ENCODE assay signal across 8 mouse cellular contexts in the genomic region with DNA sequence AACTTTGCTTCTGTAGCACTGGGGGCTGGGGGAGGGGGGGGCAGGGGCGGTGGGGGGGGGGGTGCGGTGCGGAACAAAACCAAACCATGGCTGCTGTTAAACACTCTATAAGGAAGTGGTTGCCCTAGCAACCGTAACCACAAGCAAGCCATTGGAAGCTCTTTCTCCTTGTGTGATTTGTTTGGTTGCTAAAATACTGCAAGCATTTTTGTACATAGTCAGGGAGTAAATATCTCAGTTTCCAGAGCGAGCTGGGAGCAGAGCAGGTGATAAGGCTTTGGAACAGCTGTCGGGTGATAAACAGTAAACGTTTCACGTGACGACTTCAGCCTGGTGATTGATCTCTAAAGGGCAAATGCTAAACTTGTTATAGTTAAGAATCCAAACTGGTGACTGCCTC.
A peak's percentile ranks its signal among the peaks of the same experiment; 100 is the strongest.
DNase-seq lines count a peak whose midpoint lies in the region; ATAC-seq and TF ChIP-seq lines count a peak whose summit lies in the region.

No protein-coding gene starts in this region.

- peak; percentile 71 for DNase-seq in 416B (ENCODE audit: low read depth)
- DNase-seq in R1 (ENCODE audit: low read depth, low spot score), result peak; percentile 57
- peak; percentile 53 for DNase-seq in liver, adult 2 months (ENCODE audit: extremely low read depth, low read depth, low spot score)
- DNase-seq in layer of hippocampus, postnatal 10 days (ENCODE audit: low spot score in 2 of 2), result no peak
- DNase-seq in cerebellum, postnatal 10 days, result no peak
- DNase-seq in layer of hippocampus, postnatal 36 days, result no peak

- 0 out of 2 replicates have a peak, but pooled peaks cover 4% of the 10 kb centered on the region for H3K4me1 ChIP-seq in heart, embryonic 11.5 days (ENCODE audit: control insufficient read depth, insufficient read depth, low read length)
- H3K4me1 ChIP-seq in liver, adult 2 months (ENCODE audit: control insufficient read depth, insufficient read depth, low read length), result peaks cover 2% of the 10 kb centered on the region; the same call in 1 of the 2 replicates
- peaks cover 5% of the 10 kb centered on the region for H3K4me1 ChIP-seq in neural tube, embryonic 13.5 days (replicated peaks)

- H3K4me3 ChIP-seq in heart, embryonic 11.5 days (ENCODE audit: low read depth, low read length), result no peak overlapping the region
- H3K4me3 ChIP-seq in liver, adult 2 months (ENCODE audit: insufficient read depth, low read depth, low read length), result peak overlapping the region; percentile 20; the same call in 1 of the 2 replicates
- no peak overlapping the region for H3K4me3 ChIP-seq in neural tube, embryonic 13.5 days

- no peak for TF ChIP-seq POLR2A in liver, adult 2 months (IDR thresholded peaks at IDR 0.05; ENCODE audit: extremely low read depth, insufficient read depth, low read length)

- 23% methylated on average over 9 of the region's 9 CpGs for WGBS in heart, embryonic 11.5 days (ENCODE audit: insufficient replicate concordance)
- 8% methylated on average over 9 of the region's 9 CpGs for whole genome bisulfite sequencing in liver, adult 2 months
- WGBS in neural tube, embryonic 13.5 days, result 16% methylated on average over 9 of the region's 9 CpGs

- no peak overlapping the region for H3K9ac ChIP-seq in heart, embryonic 11.5 days (ENCODE audit: low read depth, low read length)
- H3K9ac ChIP-seq in liver, adult 2 months (ENCODE audit: low read depth, low read length), result no peak overlapping the region
- H3K9ac ChIP-seq in neural tube, embryonic 13.5 days, result no peak overlapping the region

- no peaks in the 10 kb centered on the region for H3K27me3 ChIP-seq in heart, embryonic 11.5 days (ENCODE audit: control insufficient read depth, insufficient read depth, low read length)
- no peaks in the 10 kb centered on the region for H3K27me3 ChIP-seq in liver, adult 2 months (ENCODE audit: control insufficient read depth, insufficient read depth, low read length)
- H3K27me3 ChIP-seq in neural tube, embryonic 13.5 days, result no peaks in the 10 kb centered on the region

- H3K36me3 ChIP-seq in heart, embryonic 11.5 days (ENCODE audit: control insufficient read depth, insufficient read depth, low read length), result no peaks in the 10 kb centered on the region
- no peaks in the 10 kb centered on the region for H3K36me3 ChIP-seq in liver, adult 2 months (ENCODE audit: control insufficient read depth, insufficient read depth, low read length)
- H3K36me3 ChIP-seq in neural tube, embryonic 13.5 days, result no peaks in the 10 kb centered on the region

- H3K4me2 ChIP-seq in heart, embryonic 11.5 days, result peak overlapping the region; percentile 55
- H3K4me2 ChIP-seq in neural tube, embryonic 13.5 days, result peak overlapping the region; percentile 32

- TF ChIP-seq CTCF in liver, adult 2 months (IDR thresholded peaks at IDR 0.05; ENCODE audit: low read depth, low read length), result no peak

- no peaks in the 10 kb centered on the region for H3K79me2 ChIP-seq in liver, adult 2 months (ENCODE audit: control insufficient read depth, insufficient read depth, low read length)

- ATAC-seq in heart, embryonic 11.5 days (replicated peaks; ENCODE audit: insufficient number of reproducible peaks, low FRiP score, low TSS enrichment), result peak; percentile 90
- peak; percentile 51 for ATAC-seq in neural tube, embryonic 13.5 days (ENCODE audit: low read depth)

- peak overlapping the region; percentile 63 for H3K27ac ChIP-seq in heart, embryonic 11.5 days (ENCODE audit: low read depth, low read length)
- no peak overlapping the region for H3K27ac ChIP-seq in liver, adult 2 months (replicated peaks; ENCODE audit: insufficient read depth, low read depth, low read length)
- H3K27ac ChIP-seq in neural tube, embryonic 13.5 days (replicated peaks), result no peak overlapping the region

- H3K9me3 ChIP-seq in heart, embryonic 11.5 days (replicated peaks; ENCODE audit: control insufficient read depth, low read length), result no peaks in the 10 kb centered on the region
- no peaks in the 10 kb centered on the region for H3K9me3 ChIP-seq in neural tube, embryonic 13.5 days

Comparison
In these comparisons a context has a peak if more than half of its experiments do, and no peak if none do; other contexts are left out.
1. DNase-seq: peak in 416B (single experiment), R1 (single experiment) and liver, adult 2 months (single experiment); none in layer of hippocampus, postnatal 10 days (0 of 2), cerebellum, postnatal 10 days (0 of 2) and layer of hippocampus, postnatal 36 days (0 of 2).